9 mouse cellular contexts compared by ENCODE assay signal in genomic region chr13:71105229-71105838, GRCm38 (mm10).
DNase-seq lines count a peak whose midpoint lies in the region; ATAC-seq and TF ChIP-seq lines count a peak whose summit lies in the region.
"Had no signal": no experiment of that assay in that cellular context is flagged by ENCODE, and none has a peak within 500 bp of the region (broad histone marks: within the 10 kb centered on the region; RNA-seq: fewer than 3 reads in every experiment).

No protein-coding gene starts in this region.

- no peaks in the 10 kb centered on the region for H3K36me3 ChIP-seq in heart, embryonic 12.5 days
- H3K36me3 ChIP-seq in kidney, embryonic 15.5 days: no peaks in the 10 kb centered on the region
- H3K36me3 ChIP-seq in limb, embryonic 14.5 days (ENCODE audit: control insufficient read depth, insufficient read depth, low read length): no peaks in the 10 kb centered on the region

- H3K9me3 ChIP-seq in heart, embryonic 12.5 days (replicated peaks): no peaks in the 10 kb centered on the region
- H3K9me3 ChIP-seq in kidney, embryonic 15.5 days (replicated peaks): no peaks in the 10 kb centered on the region
- H3K9me3 ChIP-seq in limb, embryonic 14.5 days (ENCODE audit: control insufficient read depth, low read length): no peaks in the 10 kb centered on the region

- H3K9ac ChIP-seq in heart, embryonic 12.5 days: peak overlapping the region; percentile 40
- peak overlapping the region; percentile 32; the same call in 1 of the 2 replicates for H3K9ac ChIP-seq in kidney, embryonic 15.5 days
- 0 out of 2 replicates have a peak overlapping the region, but pooled peaks have one; percentile 25 for H3K9ac ChIP-seq in limb, embryonic 14.5 days (ENCODE audit: low read depth, low read length, severe bottlenecking)

- 0 out of 2 replicates have a peak, but pooled peaks cover 7% of the 10 kb centered on the region for H3K27me3 ChIP-seq in heart, embryonic 12.5 days (replicated peaks)
- H3K27me3 ChIP-seq in kidney, embryonic 15.5 days: peaks cover 59% of the 10 kb centered on the region
- H3K27me3 ChIP-seq in limb, embryonic 14.5 days (ENCODE audit: control insufficient read depth, insufficient read depth, low read length): no peaks in the 10 kb centered on the region

- H3K4me1 ChIP-seq in heart, embryonic 12.5 days (replicated peaks): peaks cover 5% of the 10 kb centered on the region
- H3K4me1 ChIP-seq in kidney, embryonic 15.5 days: peaks cover 8% of the 10 kb centered on the region; the same call in 1 of the 2 replicates
- H3K4me1 ChIP-seq in limb, embryonic 14.5 days (ENCODE audit: control insufficient read depth, insufficient read depth, low read length): peaks cover 4% of the 10 kb centered on the region; the same call in 1 of the 2 replicates

- H3K4me3 ChIP-seq in heart, embryonic 12.5 days: peak overlapping the region; percentile 36
- peak overlapping the region; percentile 27 for H3K4me3 ChIP-seq in kidney, embryonic 15.5 days (replicated peaks)
- peak overlapping the region; percentile 24 for H3K4me3 ChIP-seq in limb, embryonic 14.5 days (replicated peaks; ENCODE audit: low read length)
- H3K4me3 ChIP-seq: erythroblast, embryonic 14.5 days had no signal

- peak; percentile 21 for DNase-seq in 416B (ENCODE audit: low read depth)
- peak; percentile 83 for DNase-seq in adrenal gland, postnatal 10 days
- DNase-seq in embryo, embryonic 11.5 days (ENCODE audit: low read depth, low spot score): peak; percentile 65
- DNase-seq in limb, embryonic 14.5 days (ENCODE audit: low spot score): peak; percentile 85
- DNase-seq in neural tube, embryonic 10.5 days (ENCODE audit: extremely low spot score, low spot score): peak; percentile 90
- DNase-seq in urinary bladder, adult 2 months (ENCODE audit: low spot score): peak; percentile 44

- TF ChIP-seq POLR2A in limb, embryonic 14.5 days (IDR thresholded peaks at IDR 0.05; ENCODE audit: borderline replicate concordance, extremely low read depth, insufficient read depth, insufficient read length): no peak

- no peak for ATAC-seq in heart, embryonic 12.5 days (ENCODE audit: insufficient number of reproducible peaks, low FRiP score)
- peak; percentile 84 for ATAC-seq in kidney, embryonic 15.5 days (replicated peaks; ENCODE audit: low FRiP score)
- ATAC-seq in limb, embryonic 14.5 days (ENCODE audit: low FRiP score, low read depth): peak; percentile 85; the same call in 1 of the 2 replicates

- H3K4me2 ChIP-seq in heart, embryonic 12.5 days: peak overlapping the region; percentile 68
- H3K4me2 ChIP-seq in kidney, embryonic 15.5 days: peak overlapping the region; percentile 55
- H3K4me2 ChIP-seq in limb, embryonic 14.5 days (replicated peaks; ENCODE audit: low read depth, low read length, severe bottlenecking): peak overlapping the region; percentile 55

- WGBS in heart, embryonic 12.5 days: 16% methylated on average over 18 of the region's 18 CpGs
- 11% methylated on average over 18 of the region's 18 CpGs for WGBS in kidney, embryonic 15.5 days
- 5% methylated on average over 18 of the region's 18 CpGs for WGBS in limb, embryonic 14.5 days

- no peak overlapping the region for H3K27ac ChIP-seq in heart, embryonic 12.5 days (ENCODE audit: poor library complexity, severe bottlenecking)
- no peak overlapping the region for H3K27ac ChIP-seq in kidney, embryonic 15.5 days
- H3K27ac ChIP-seq in limb, embryonic 14.5 days (replicated peaks; ENCODE audit: low read depth, low read length): no peak overlapping the region

Comparison
In these comparisons a context has a peak if more than half of its experiments do, and no peak if none do; other contexts are left out.
1. DNase-seq: peak in every context shown above with its lines; median percentile 90 in neural tube, embryonic 10.5 days; 85 in limb, embryonic 14.5 days; 83 in adrenal gland, postnatal 10 days; 65 in embryo, embryonic 11.5 days; 44 in urinary bladder, adult 2 months; 21 in 416B.